Mouse (Mus musculus): ENCODE data around the gene Zfp446.
"Not testable (repeated sequence)": the region's sequence is repeated elsewhere in the genome, so short reads cannot be mapped to it uniquely, and the experiment has no call there.

Zfp446 gene

GRCm38 (mm10) chr7:12977682-12978389, at the start of gene Zfp446:
TSS of gene Zfp446 (plus strand) at chr7:12977848.
- DNase-seq (ENCODE audit: low read depth, low spot score) = peak; percentile 94

DNA sequence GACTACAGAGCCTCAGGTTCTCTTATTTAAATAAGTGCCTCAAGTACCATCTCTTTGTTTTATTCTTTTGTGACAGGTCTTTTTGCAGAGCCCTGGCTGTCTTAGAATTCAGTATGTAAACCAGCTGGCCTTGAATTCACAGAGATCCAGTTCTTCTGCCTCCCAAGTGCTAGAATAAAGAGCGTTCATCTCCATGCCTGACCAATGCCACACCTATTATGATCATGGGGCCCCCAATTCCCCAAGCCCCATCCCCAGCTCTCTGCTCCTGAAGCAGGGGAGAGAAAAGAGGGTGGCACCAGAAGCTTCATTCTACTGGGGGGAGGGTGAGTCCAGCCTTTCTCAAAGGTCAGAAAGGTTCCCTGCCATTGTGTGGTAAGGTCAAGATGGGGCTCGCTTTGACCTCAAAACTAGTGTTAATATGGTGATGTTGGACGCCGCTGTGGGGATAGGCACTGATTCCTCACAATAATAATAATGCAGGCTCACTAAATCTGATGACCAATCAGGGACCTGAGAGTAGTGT, 44.0 kb upstream of the Zfp446 start:
- DNase-seq (ENCODE audit: low read depth, low spot score) = no peak

DNA sequence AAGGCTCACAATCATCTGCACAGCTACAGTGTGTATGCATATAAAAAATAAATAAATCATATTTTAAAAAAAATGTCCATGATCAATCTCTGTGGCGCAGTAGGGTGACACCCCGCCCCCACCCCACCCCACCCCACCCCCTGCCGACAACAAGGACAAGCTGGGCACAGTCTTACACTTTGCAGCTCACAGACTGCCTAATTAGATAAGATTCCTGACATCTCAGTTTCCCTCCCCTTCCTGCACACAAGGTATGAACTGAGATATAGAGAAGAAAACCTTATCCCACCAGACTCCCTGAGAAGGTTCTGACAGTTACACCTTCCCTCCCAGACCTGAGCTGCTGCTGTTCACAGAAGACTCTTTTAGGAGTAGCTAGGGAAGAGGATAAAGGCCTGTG, 42.8 kb upstream of the Zfp446 start:
- DNase-seq (ENCODE audit: low read depth, low spot score) = no peak

- not testable (repeated sequence) for DNase-seq (ENCODE audit: low read depth, low spot score)
Observed at GRCm38 (mm10) chr7:12937254-12937803, 40.3 kb upstream of the Zfp446 start.

DNA sequence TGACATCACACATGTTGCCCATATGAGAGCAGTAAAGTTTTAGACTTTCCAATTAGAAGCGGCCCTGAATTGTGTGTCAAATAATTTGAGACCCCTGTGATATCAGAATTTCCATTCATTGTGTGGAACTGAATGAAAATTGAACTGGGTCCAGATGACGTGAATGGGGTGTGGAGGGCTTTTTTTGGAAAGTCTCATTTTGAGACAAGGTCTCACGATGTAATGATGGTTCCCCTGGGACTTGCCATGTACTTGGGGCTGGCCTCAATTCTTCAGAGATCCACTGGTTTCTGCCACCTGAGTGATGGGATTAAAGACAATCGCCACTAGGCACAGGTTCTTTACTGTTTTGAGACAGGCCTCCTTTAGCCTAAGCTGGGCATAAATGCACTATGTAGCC, 37.0 kb upstream of the Zfp446 start:
- no peak for DNase-seq (ENCODE audit: low read depth, low spot score)

- no peak for DNase-seq (ENCODE audit: low read depth, low spot score)
Observed at GRCm38 (mm10) chr7:12943488-12943887, 34.2 kb upstream of the Zfp446 start.

- peak; percentile 84 for DNase-seq (ENCODE audit: low read depth, low spot score)
Observed at GRCm38 (mm10) chr7:12949032-12949871, 28.4 kb upstream of the Zfp446 start.

DNA sequence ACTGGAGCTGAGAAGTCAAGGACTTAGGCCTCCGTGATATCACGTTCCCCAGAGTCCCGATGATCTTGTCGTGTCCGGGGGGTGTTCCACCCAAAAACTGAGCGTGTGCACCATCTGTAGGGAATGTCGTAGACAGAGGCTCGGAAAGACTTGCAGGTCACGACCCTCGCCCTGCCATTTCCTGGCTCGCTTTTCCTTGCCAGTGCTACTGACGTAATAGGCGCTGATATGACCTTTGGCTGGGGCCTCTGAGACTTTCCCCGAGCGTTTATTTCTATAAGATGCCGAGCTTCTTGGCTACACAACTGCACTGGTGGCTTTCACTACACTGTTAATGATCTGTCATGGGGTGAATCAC, 27.8 kb upstream of the Zfp446 start:
- DNase-seq (ENCODE audit: low read depth, low spot score) = no peak

- no peak for DNase-seq (ENCODE audit: low read depth, low spot score)
Observed at GRCm38 (mm10) chr7:12954896-12955295, 22.8 kb upstream of the Zfp446 start.

DNA sequence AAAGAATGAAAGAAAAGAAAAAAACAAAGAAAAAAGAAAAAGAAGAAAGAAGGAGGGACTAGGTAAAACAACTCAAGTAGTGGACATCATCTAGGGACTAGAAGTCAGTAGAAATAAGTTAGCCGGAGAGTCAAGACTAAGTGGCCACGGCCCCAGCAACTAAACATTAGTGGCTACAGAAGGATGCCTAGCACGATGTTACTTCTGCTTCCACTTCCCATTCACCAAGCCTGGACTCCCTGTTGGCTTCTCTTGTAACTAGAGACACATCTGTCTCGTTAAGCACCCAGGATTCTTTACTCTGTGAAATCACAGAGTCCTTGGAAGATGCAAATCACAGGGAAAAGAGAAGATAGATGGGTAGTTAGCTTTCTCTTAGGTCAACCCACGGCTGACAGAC, 20.1 kb upstream of the Zfp446 start:
- no peak for DNase-seq (ENCODE audit: low read depth, low spot score)

DNA sequence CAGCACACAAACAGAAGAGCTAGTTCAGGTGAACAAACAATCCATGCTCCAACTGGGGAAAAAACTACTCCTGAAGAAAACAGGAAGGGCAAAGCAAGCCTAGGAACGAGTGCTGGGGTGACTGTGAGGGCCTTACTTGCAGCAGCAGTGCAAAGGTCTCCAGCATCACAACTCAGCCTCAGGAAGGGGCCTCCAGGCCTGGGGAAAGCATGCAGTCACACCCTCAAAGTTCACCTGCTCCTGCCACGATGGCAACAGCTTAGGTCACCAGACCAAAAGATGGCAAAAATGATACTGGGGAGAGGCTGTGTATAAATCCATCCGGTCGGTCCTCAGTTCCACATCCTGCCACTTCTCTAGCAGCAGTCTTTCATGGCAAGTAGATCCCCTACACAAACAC, 18.7 kb upstream of the Zfp446 start:
- no peak for DNase-seq (ENCODE audit: low read depth, low spot score)

DNA sequence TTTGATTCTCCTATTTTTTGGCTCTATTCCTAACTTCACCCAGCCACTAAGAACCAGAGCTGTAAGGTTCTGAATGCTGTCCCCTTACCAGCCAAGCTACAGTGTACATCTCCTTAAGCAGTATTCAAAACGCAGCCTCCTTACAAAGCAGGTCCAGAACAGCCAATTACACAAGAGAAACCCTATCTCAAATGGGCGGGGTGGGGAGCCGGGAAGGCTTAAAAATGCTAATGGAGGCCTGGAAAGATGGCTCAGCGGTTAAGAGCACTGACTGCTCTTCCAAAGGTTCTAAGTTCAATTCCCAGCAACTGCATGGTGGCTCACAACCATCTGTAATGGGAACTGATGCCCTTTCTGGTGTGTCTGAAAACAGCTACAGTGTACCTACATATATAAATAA, 17.9 kb upstream of the Zfp446 start:
- DNase-seq (ENCODE audit: low read depth, low spot score) = no peak

- DNase-seq (ENCODE audit: low read depth, low spot score) = peak; percentile 55
Observed at GRCm38 (mm10) chr7:12961511-12962141, 16.0 kb upstream of the Zfp446 start.

GRCm38 (mm10) chr7:12965678-12966091, 12.0 kb upstream of the Zfp446 start, which contains the start of gene Zfp324:
TSS of gene Zfp324 (plus strand) at chr7:12965838.
- peak; percentile 73 for DNase-seq (ENCODE audit: low read depth, low spot score)

DNA sequence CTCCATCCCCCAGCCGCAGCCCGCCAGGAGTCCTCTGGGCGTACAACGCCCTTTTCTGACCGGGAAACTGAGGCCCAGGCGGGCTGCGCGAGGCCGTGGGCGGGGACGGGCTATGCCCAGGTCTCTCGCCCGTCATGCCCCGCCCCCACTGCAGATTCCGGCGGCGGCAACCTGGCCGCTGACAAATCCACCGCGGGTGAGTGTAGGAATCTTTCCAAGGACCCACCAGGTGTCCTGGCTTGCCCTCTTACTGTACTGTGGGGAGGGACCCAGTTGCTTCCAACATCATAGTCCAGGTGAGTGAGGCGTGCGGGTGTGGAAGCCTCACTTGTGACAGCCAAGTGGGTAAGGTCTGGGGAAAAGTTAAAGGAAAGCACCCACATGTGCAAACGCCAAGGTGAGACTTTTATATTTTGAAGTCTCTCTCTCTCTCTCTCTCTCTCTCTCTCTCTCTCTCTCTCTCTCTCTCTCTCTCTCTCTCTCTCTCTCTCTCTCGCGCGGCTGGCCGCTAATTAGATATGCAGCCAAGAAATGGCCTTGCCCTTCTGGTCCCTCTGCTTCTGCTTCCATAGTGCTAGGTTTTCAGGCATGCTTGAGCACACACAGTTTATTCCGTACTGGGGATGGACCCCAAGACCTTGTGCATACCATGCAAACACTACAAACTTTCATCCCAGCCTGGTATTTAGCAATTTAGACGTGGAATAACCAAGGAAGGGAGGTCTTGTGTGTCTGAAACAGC, 11.4 kb upstream of the Zfp446 start:
- no peak for DNase-seq (ENCODE audit: low read depth, low spot score)

DNA sequence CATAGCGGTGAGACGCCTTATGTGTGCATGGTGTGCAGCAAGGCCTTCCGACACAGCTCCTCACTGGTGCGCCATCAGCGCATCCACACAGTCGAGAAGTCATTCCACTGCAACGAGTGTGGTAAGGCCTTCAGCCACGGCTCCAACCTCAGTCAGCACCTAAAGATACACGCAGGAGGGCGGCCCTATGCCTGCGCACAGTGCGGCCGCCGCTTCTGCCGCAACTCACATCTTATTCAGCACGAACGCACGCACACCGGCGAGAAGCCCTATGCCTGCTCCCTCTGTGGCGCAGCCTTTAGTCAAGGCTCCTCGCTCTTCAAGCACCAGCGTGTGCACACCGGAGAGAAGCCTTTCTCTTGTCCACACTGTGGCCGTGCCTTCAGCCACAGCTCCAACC, 6.7 kb upstream of the Zfp446 start:
- DNase-seq (ENCODE audit: low read depth, low spot score) = no peak

- DNase-seq (ENCODE audit: low read depth, low spot score) = no peak
Observed at GRCm38 (mm10) chr7:12978931-12979722, 1.5 kb downstream of the Zfp446 start.

DNA sequence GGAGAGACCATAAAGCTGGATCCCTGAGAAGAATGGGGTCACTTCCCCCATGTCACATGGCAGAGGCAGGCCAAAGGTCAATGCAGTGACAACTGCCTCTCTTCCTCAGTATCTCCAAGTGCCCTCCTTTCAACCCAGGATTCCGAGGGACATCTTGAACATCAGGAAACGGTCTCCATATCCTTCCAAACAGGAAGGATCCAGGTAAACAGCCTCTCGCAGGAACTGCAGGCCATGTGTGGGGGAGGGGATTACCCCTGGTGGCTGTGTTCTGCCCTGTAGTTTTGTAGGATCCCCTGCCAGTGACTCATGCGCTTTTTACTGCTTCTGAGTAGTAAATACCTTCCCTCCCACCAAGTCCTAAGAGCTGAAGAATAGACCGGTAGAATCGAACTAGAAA, 2.1 kb downstream of the Zfp446 start:
- DNase-seq (ENCODE audit: low read depth, low spot score) = no peak

- no peak for DNase-seq (ENCODE audit: low read depth, low spot score)
Observed at GRCm38 (mm10) chr7:12980291-12980690, 2.6 kb downstream of the Zfp446 start.

DNA sequence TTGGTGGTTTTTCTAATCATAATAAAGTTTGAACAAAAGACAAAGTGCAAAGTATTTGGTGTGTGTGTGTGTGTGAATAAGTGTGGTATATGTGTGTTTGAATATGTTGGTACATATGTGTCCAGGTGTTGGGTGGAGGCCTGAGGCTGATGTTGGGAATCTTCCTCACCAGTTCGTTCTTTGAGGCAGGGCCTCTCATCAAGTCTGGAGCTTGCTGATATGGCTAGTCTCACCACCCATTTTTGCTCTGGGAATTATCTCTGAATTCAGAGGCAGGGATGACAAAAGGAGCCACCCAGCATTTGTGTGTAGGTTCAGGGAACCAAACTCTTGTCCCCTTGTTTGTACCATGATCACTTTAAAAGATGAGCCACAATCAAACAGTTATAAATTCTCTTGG, 8.1 kb downstream of the Zfp446 start:
- no peak for DNase-seq (ENCODE audit: low read depth, low spot score)

Measured in embryo, embryonic 11.5 days (tissue).